Mouse (Mus musculus) liver, postnatal 0 days (tissue): ENCODE measurements at regions not wholly inside any gene's neighbourhood (a gene's known extent, or its start where the extent isn't known, plus 50 kb on each side); places are given as distances from the start of the nearest gene placed in this dataset.

Experiments used
- ATAC-seq: fragments of 200-750 bp; cut with Nextera tagmentation; 2 replicates; pipeline ENCODE4 v1.8.0; 2017; ENCODE audit warnings: mild to moderate bottlenecking, moderate library complexity
- DNase-seq: peaks from one replicate; pipeline ENCODE4 v3.0.0-alpha.2; 2016
- H3K27ac ChIP-seq: fragments of 300-500 bp; sonication (generic); 2 replicates; pipeline ENCODE4 v1.5.1; 2014; ENCODE audit warnings: antibody characterized with exemption, moderate library complexity, mild to moderate bottlenecking, low read depth
- H3K27me3 ChIP-seq: fragments of 300-500 bp; sonication (generic); 2 replicates; pipeline ENCODE4 v1.6.1; 2014; ENCODE audit warnings: low read length, control low read depth, mixed read lengths; ENCODE audit not compliant: insufficient read depth
- H3K36me3 ChIP-seq: fragments of 300-500 bp; sonication (generic); replicated peaks from 2 replicates; pipeline ENCODE4 v1.6.1; 2014; ENCODE audit warnings: mild to moderate bottlenecking, control low read depth, low read length, moderate library complexity, mixed read lengths; ENCODE audit not compliant: insufficient read depth
- H3K4me1 ChIP-seq: fragments of 300-500 bp; sonication (generic); 2 replicates; pipeline ENCODE4 v1.6.1; 2014; ENCODE audit warnings: antibody characterized with exemption, mild to moderate bottlenecking, control low read depth; ENCODE audit not compliant: insufficient read depth
- H3K4me2 ChIP-seq: fragments of 300-500 bp; sonication (generic); 2 replicates; pipeline ENCODE4 v1.6.1; 2014; ENCODE audit warnings: low read depth, mild to moderate bottlenecking, low read length, moderate library complexity, mixed read lengths
- H3K4me3 ChIP-seq: fragments of 300-500 bp; sonication (generic); 2 replicates; pipeline ENCODE4 v1.5.1; 2014; ENCODE audit warnings: low read depth, low read length
- H3K9ac ChIP-seq: fragments of 300-500 bp; sonication (generic); replicated peaks from 2 replicates; pipeline ENCODE4 v1.6.1; 2014; ENCODE audit warnings: mild to moderate bottlenecking, moderate library complexity
- H3K9me3 ChIP-seq: fragments of 300-500 bp; sonication (generic); 2 replicates; pipeline ENCODE4 v1.6.1; 2016; ENCODE audit warnings: mild to moderate bottlenecking, control low read depth, low read length, mixed read lengths
- CTCF ChIP-seq: sonication (generic); IDR thresholded peaks from 2 replicates; pipeline ENCODE4 v1.5.1; 2016; ENCODE audit warnings: antibody characterized with exemption, low read depth
- EP300 ChIP-seq: IDR thresholded peaks from 2 replicates; pipeline ENCODE4 v1.6.1; 2016; ENCODE audit warnings: antibody characterized with exemption, low read depth, mild to moderate bottlenecking
- WGBS: fragments of 180-500 bp; shearing (Covaris S2); extraction: QIAGEN DNeasy Blood & Tissue Kit; methylation state at CpG from one replicate; pipeline ENCODE4 v1.1.7; 2014; ENCODE audit not compliant: insufficient replicate concordance; 5-methylcytosine and 5-hydroxymethylcytosine counted together

DNA sequence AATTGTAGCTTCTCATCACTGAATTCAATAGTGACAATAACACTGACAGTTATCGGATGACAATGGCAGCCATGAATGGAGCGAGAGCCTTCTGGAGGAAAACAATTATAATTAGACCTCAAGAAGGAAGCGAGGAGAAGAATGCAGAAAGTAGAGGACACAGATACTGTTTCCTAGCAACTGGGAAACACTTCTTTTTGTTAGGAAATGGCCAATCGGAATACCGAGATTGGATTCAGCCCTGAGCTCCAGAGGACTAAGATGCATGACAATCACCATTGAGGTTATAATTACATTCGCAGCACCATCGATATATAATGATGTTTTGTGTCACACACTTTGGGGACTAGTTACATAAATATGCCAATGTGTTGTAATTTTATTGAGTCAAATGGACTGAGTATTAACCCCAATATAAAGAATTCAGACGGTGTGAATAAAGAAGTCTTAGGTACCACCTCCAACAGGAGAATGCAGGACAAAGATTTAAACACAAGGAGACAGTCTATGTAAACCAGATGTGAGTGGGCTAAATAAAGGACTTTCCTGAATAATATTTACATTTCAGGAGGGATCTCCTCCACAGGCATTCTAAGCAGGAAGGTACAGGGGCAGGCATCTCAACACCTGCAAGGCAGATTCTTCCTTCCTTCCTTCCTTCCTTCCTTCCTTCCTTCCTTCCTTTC lies 53.1 kb upstream of the Sestd1 start:
- Histone ChIP-seq H3K27me3 (no peaks in the 10 kb centered on the region), H3K4me1 (no peaks in the 10 kb centered on the region), H3K9ac (no peak overlapping the region), H3K36me3 (no peaks in the 10 kb centered on the region), H3K9me3 (no peaks in the 10 kb centered on the region), H3K27ac (no peak overlapping the region), H3K4me2 (no peak overlapping the region), H3K4me3 (no peak overlapping the region)
- WGBS: 67% methylated on average over 8 of the region's 8 CpGs
- DNase-seq (no peak), ATAC-seq (no peak)
- no peak for TF ChIP-seq EP300
- no peak for TF ChIP-seq CTCF
